Mouse (Mus musculus): ENCODE measurements at regions not wholly inside any gene's neighbourhood (a gene's known extent, or its start where the extent isn't known, plus 50 kb on each side); places are given as distances from the start of the nearest gene placed in this dataset.

DNA sequence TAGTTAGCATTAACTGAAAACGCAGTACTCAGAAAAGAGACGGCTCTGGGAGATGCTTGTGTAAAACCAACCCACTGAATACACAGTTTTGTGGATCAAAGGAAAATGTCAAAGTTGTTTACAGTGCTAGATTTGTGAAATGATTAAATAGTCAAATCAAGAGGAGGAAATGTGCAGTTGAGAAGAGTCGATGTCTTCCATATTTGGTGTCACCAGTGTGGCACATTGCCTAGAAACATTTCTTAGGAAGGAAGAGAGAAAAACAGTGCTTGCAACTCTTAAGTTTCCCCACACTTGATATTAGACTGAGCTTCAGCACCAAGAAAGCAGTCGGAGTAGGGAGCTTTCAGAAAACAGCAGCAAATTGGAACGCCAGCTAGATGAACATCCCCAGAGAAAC lies 1274.9 kb downstream of the Slc22a22 start:
- no peak for TF ChIP-seq CTCF (IDR thresholded peaks at IDR 0.05)
- no peak for DNase-seq
- intact Hi-C loops (cut with DNase I), result no loop called here
- Histone ChIP-seq H3K27ac (no peak overlapping the region), H3K4me3 (no peak overlapping the region)

DNA sequence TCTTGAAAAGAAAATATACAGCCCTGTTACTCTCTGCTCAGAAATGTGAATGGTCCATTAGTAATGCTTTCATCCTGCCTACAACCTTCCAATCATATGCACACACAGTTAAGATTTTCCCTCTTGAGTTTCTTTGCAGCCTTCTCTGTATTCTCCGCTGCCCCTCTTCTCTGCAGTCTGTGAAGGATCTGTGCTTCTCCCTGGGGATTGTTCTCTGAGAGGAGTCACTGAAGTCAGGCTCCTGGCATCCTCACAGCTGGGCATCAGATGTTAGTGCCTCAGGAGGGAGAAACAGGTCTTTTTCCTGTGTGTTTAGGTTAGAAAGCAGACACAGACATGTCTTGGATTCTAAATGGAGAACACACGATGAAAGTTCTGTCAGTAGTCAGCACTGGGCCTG lies 1278.1 kb downstream of the Slc22a22 start:
- H3K4me3 ChIP-seq, result no peak overlapping the region
- intact Hi-C loops (cut with DNase I), result no loop called here
- DNase-seq, result no peak
- no peak overlapping the region for H3K27ac ChIP-seq
- no peak for TF ChIP-seq CTCF (IDR thresholded peaks at IDR 0.05)

DNA sequence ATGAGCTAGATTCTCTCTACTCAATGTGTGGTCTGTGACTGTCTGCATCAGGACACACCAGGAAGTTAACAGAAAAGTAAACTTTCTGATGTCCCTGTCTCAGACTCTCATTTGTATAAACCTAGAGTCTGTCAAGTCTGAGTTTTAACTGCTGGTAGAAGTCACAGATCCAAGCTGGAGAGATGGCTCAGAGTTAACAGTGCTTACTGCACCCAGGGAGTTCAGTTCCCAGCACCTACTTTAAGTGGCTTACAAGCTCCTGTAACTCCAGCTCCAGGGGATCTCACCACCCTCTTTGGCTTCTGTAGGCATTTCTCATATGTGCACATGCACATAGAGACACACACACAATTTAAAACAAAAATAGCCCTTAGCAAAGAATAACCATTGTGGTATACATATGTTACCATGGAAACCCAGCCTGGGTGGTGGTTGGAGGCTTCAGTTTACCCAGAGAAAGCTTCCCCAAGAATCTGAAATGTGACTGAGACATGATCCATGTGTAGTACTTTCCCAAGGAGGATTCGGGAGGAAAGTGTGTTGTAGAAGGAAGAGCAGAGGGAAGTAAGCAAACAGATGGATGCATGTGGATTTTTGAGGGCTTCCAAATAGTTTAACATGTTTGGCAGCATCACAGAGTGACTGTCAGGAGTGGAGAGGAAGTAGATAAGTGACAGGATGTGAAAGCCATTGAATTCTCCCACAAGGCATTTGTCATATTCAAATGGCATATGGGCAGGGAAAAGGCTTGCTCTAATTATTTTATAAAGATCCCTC lies 1279.8 kb downstream of the Slc22a22 start:
- no peak overlapping the region for H3K27ac ChIP-seq
- DNase-seq, result no peak
- no peak overlapping the region for H3K4me3 ChIP-seq
- no peak for TF ChIP-seq CTCF (IDR thresholded peaks at IDR 0.05)
- intact Hi-C loops (cut with DNase I), result no loop called here

DNA sequence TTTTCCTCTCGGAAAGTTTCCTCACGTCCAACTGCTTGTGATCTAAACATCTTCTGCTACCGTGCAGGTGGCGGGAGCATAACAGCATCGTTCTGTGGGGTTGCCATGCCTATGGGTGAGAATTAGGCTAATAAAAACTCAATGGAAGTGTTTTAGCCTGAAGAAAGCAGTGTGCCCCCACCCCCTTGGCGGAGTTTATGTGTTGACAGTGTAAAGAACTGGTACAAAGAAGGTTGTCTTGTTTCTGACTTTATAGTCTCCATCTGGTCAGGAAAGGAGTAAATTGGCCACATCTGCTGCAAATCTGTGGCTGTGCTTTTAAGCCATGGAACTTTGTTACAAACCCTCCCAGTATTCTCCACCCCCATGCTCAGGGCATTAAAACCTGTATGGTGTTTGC lies 1311.2 kb downstream of the Slc22a22 start:
- TF ChIP-seq CTCF (IDR thresholded peaks at IDR 0.05), result no peak
- Histone ChIP-seq H3K27ac (no peak overlapping the region), H3K4me3 (no peak overlapping the region)
- intact Hi-C loops (cut with DNase I), result no loop called here
- no peak for DNase-seq

DNA sequence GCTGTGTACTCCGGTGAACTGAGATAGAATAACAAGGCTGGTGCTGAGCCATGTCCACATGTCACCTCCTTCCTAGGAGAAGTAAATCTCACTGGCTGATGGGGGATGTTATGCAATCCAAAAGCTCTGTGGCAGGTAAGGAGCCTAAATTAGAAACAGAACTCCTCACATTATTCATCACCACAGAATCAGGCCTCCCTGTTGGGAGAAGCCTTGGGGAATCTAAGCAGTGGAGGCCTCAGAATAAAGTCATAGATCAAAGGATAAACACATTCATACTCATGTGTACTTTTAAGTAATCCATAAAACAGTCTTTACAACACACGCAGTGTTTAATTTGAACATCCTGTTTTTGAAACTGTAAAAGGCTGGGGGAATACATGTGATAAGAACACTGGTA lies 1318.7 kb downstream of the Slc22a22 start:
- no peak for TF ChIP-seq CTCF (IDR thresholded peaks at IDR 0.05)
- no peak overlapping the region for H3K4me3 ChIP-seq
- intact Hi-C loops (cut with DNase I), result no loop called here
- DNase-seq, result no peak
- no peak overlapping the region for H3K27ac ChIP-seq

DNA sequence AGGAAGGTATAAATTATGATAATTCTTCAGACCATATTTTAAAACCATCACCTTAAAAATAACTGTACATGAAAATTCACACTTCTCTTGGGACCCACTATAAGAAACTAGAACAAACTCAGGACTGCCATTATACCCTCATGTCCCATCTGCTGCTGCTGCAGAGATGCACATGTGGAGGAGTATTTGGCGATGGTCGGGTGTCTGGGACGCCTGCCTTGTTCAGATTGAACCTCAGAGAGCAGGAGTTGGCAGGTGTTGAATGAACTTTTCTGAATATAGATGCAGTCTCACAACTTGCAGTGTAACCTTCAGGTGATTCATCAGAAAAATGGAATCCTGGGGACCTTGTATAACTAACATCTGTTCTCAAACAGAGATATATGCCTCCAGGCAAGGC lies 1338.0 kb downstream of the Slc22a22 start:
- intact Hi-C loops (cut with DNase I), result no loop called here
- no peak for TF ChIP-seq CTCF (IDR thresholded peaks at IDR 0.05)
- DNase-seq, result no peak
- Histone ChIP-seq H3K4me3 (no peak overlapping the region), H3K27ac (no peak overlapping the region)

DNA sequence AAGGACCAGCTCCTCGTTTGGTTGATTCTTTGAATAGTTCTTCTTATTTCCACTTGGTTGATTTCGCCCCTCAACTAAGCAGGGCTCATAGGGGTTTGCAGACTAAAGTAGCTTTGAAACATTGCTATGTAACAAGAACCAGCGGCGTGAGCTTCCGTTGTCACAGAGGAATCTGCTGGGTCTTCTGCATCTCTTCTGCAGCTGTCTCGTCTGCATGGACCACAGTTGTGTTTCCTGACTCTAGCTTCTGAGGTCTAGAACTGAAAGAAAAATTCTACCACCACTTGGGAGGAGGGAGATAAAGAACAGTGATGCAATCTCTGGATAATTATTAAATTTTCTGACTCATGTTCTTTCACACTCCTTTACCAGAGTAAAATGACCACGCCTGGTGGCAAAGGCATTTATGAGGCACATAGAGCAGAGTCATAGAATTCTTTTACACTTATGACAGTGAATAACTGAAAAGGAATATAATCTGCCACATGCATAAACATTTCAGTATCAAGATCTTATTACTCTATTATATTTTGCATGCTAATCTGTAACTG lies 1340.9 kb downstream of the Slc22a22 start:
- Histone ChIP-seq H3K27ac (no peak overlapping the region), H3K4me3 (no peak overlapping the region)
- DNase-seq, result peak; percentile 15
- no peak for TF ChIP-seq CTCF (IDR thresholded peaks at IDR 0.05)
- intact Hi-C loops (cut with DNase I), result no loop called here

DNA sequence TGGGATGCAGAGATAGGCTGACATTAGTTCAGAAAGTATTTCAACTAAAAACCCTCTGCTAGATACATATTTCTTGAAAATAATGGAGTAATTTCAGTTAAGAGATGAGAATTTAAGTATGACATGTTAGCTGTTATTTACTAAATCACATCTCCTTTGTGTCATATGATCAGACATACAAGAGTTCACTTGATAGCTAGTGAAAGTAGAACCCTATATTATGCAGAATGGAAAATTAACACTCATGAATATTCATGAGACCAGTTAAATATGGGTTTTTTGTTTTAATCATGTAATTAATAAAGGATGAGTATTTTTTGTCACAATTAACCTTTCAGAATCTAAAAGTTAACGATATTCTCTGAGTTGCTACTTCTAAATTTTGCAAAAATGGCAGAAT lies 1349.4 kb downstream of the Slc22a22 start:
- TF ChIP-seq CTCF (IDR thresholded peaks at IDR 0.05), result no peak
- Histone ChIP-seq H3K27ac (no peak overlapping the region), H3K4me3 (no peak overlapping the region)
- no peak for DNase-seq
- intact Hi-C loops (cut with DNase I), result no loop called here

DNA sequence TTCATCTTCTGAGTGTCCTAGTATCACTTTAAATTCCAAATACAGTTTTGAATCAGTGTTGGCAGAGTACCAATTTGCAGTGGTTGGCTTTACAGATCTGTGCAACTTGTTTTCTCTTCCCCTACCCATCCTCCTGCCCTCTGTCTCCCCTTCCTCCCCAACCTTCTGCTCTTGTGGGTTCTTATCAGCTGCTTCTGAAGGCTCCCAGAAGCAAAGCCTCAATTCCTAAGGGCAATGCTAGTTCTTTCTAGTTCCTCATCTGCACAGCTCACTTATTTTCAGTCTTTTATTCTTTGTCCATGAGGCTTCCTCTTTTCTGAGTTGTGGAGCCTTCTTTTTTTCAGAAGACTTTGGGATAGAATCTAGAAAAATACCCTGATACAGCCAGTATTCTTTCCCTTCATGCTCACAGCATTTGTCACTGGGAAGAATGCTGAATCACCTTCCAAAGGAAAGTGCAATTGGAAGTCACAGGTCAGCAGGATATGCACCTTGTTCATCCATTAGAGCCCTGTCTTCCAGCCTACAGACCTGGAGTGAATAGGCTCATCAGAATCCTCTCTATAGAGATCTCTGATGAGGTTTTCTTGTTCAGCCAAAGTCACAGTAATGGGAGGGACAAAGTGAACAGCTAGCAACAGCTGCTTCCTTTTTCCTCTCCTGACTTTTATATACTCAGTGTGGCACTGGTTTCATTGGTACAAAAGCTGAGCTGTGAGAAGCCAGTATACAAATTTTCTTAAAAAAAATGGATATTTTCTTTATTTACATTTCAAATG lies 1357.9 kb downstream of the Slc22a22 start:
- no peak for DNase-seq
- H3K4me3 ChIP-seq, result no peak overlapping the region
- intact Hi-C loops (cut with DNase I), result no loop called here
- no peak overlapping the region for H3K27ac ChIP-seq
- TF ChIP-seq CTCF (IDR thresholded peaks at IDR 0.05), result no peak

DNA sequence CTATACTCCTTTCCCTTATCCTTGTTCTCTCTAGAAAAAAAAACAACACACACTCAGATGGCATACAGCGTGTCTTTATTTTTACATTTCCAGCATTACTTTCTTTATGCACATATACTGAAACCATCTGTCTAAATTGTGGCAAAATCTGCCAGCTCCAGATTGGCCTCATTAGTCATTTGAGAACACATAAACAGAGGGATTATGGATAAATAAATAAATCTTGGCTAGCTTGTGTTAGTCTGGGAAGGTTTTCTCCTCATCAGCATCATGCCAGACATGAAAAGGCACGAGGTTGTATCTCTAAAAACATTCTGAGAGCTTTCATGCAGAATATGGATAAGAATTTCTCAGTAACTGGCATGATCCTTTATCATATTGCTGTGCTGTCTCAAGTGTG lies 1369.1 kb downstream of the Slc22a22 start:
- intact Hi-C loops (cut with DNase I), result no loop called here
- TF ChIP-seq CTCF (IDR thresholded peaks at IDR 0.05), result no peak
- Histone ChIP-seq H3K4me3 (no peak overlapping the region), H3K27ac (no peak overlapping the region)
- no peak for DNase-seq

DNA sequence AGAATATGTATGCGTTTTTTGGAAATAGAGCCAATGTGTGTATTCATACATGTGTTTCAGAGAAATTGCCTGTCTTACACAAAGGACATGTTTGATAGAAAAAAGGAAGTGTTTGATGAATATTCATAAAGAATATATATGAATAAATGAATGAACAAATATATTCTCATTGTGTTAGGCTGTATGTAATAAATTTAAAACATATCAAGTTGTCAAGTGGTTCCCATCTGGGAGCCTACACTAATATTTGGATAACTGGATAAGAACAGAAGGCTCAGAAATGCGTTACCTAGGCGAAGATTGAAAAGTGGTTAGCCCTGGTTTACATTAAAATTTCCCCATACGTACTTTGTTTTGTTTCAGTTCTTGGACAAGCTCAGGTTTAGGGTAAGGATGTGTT lies 1369.7 kb downstream of the Slc22a22 start:
- H3K27ac ChIP-seq, result no peak overlapping the region
- DNase-seq, result no peak
- no peak overlapping the region for H3K4me3 ChIP-seq
- intact Hi-C loops (cut with DNase I), result no loop called here
- TF ChIP-seq CTCF (IDR thresholded peaks at IDR 0.05), result no peak

DNA sequence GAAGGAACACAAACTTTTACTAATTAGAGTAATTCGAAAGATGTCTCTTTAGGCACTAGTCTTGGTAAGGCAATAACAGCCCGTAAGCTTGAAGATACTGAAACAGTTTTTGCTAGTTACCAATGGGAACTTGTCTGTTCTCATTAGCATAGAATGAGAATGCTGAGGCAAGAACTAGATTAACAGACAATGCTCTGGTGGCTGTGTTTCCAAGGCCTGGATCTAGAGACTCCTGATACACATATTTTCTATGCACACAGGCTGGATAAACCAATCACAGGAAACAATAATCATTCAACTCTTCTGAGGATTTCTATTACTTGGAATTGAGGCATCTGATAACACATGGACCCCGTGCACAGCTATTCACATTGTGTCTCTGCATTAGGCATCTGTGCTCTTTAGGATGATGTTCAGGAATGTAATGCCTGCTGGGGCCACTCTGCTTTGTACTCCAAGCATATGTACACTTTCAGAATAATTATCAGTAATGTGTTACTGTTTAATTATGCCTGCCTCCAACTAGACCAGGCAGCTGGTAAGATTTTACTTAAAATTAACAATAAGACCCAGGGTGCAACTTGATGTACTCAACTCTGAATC lies 1377.2 kb downstream of the Slc22a22 start:
- intact Hi-C loops (cut with DNase I), result no loop called here
- Histone ChIP-seq H3K4me3 (no peak overlapping the region), H3K27ac (no peak overlapping the region)
- TF ChIP-seq CTCF (IDR thresholded peaks at IDR 0.05), result no peak
- DNase-seq, result no peak
